Mouse (Mus musculus) c-Kit-negative CD71-positive TER-119-positive erythroid progenitor cells, embryonic 14.5 days (primary cell): ENCODE results near the gene Iars.
"Not testable (repeated sequence)": the region's sequence is repeated elsewhere in the genome, so short reads cannot be mapped to it uniquely, and the experiment has no call there.

Experiments
- DNase-seq: peaks from one replicate; pipeline ENCODE4 v3.0.0-alpha.2; 2013; ENCODE audit warnings: low read depth, low spot score

Iars gene

GRCm38 (mm10) chr13:49736430-49736829, 54.5 kb downstream of the Iars start:
- no peak for DNase-seq

- no peak for DNase-seq
Measured at GRCm38 (mm10) chr13:49738011-49738410, 56.1 kb downstream of the Iars start.

GRCm38 (mm10) chr13:49741285-49742040, 59.6 kb downstream of the Iars start:
- DNase-seq, result no peak

- DNase-seq, result no peak
Measured at GRCm38 (mm10) chr13:49756591-49756990, 74.7 kb downstream of the Iars start.

GRCm38 (mm10) chr13:49757966-49758365, 76.1 kb downstream of the Iars start:
- DNase-seq, result no peak

- DNase-seq, result no peak
Measured at GRCm38 (mm10) chr13:49760675-49761074, 78.8 kb downstream of the Iars start.

GRCm38 (mm10) chr13:49762208-49762607, 80.3 kb downstream of the Iars start:
- no peak for DNase-seq

GRCm38 (mm10) chr13:49765306-49765705, 83.4 kb downstream of the Iars start:
- DNase-seq, result no peak

- DNase-seq, result no peak
Measured at GRCm38 (mm10) chr13:49766269-49766668, 84.4 kb downstream of the Iars start.

- no peak for DNase-seq
Measured at GRCm38 (mm10) chr13:49768048-49768447, 86.1 kb downstream of the Iars start.

- no peak for DNase-seq
Measured at GRCm38 (mm10) chr13:49769111-49769510, 87.2 kb downstream of the Iars start.

- not testable (repeated sequence) for DNase-seq
Measured at GRCm38 (mm10) chr13:49771536-49771935, 89.6 kb downstream of the Iars start.
